Mouse (Mus musculus) spleen, adult 2 months (tissue): ENCODE data around the gene Scfd2.

Experiments used
- CTCF ChIP-seq: fragments of 200-500 bp; IDR thresholded peaks from 2 replicates; pipeline ENCODE4 v1.5.1; 2011; ENCODE audit warnings: mild to moderate bottlenecking, inconsistent platforms; ENCODE audit not compliant: insufficient read depth, insufficient read length, insufficient replicate concordance; ENCODE audit errors: extremely low read depth
- POLR2A ChIP-seq: fragments of 200-500 bp; IDR thresholded peaks from 2 replicates; pipeline ENCODE4 v1.6.1; 2011; ENCODE audit warnings: low read depth, low read length, inconsistent platforms

DNA sequence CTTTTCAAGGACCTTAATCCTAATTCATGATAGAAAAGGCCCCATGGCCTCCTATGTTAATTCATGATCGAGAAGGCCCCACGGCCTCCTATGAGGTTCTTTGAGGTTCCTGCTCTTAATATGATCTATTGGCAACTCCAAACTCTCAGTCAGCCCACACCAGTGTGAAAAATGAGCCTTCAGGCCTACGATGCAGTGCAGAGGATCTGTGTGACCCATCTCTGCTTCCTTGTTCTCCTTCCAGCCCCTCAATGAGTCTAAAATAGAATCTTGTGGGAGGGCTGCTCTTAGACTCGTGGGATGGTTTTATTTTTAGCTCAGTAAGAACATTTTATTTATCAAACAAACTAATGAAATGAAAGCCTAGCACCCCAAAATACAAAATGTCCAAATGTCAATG lies 274.9 kb downstream of the Scfd2 start:
- TF ChIP-seq POLR2A (no peak), CTCF (no peak)
